Mouse (Mus musculus): Measurements from ENCODE around the gene Ttll7. TPM values are rescaled to one million over a fixed set of nuclear protein-coding genes. Genes with fewer than 3 reads are reported as not detected.

The Ttll7 gene
- polyA plus RNA-seq, 1 experiment: 5.2 TPM

GRCm38 (mm10) chr3:146820718-146821117, 31.4 kb upstream of the Ttll7 start:
- H3K4me3 ChIP-seq: no peak overlapping the region
- no peak overlapping the region for H3ac ChIP-seq (ENCODE audit: control insufficient read depth, insufficient read length)
- no peaks in the 10 kb centered on the region for H3K79me2 ChIP-seq (ENCODE audit: control insufficient read depth, insufficient read depth)
- H3K27me3 ChIP-seq (ENCODE audit: control insufficient read depth, insufficient read depth, insufficient read length): no peaks in the 10 kb centered on the region
- H3K4me2 ChIP-seq (ENCODE audit: low read depth): no peak overlapping the region
- no peak for TF ChIP-seq CEBPB (IDR thresholded peaks at IDR 0.05; ENCODE audit: insufficient read depth, poor library complexity, severe bottlenecking)
- no peak for TF ChIP-seq POLR2A (IDR thresholded peaks at IDR 0.05; ENCODE audit: insufficient read length, low read depth)
- no peak for TF ChIP-seq TCF3 (IDR thresholded peaks at IDR 0.05; ENCODE audit: insufficient read length, low read depth)
- no peak for TF ChIP-seq MAX (IDR thresholded peaks at IDR 0.05; ENCODE audit: low read depth)
- no peak for TF ChIP-seq TCF12 (IDR thresholded peaks at IDR 0.05; ENCODE audit: insufficient read depth, poor library complexity, severe bottlenecking)
- no peak for TF ChIP-seq USF1 (IDR thresholded peaks at IDR 0.05; ENCODE audit: low read depth)
- no peak for TF ChIP-seq POLR2AphosphoS2 (IDR thresholded peaks at IDR 0.05; ENCODE audit: insufficient read length, low read depth)
- TF ChIP-seq MYOG (IDR thresholded peaks at IDR 0.05; ENCODE audit: control insufficient read depth in 1 of 3, insufficient read depth in 1 of 3, insufficient read length in 2 of 3, low read depth in 2 of 3): no peak
- TF ChIP-seq MYOD1 (IDR thresholded peaks at IDR 0.05; ENCODE audit: control insufficient read depth in 1 of 3, insufficient read length in 2 of 3, low read depth in 2 of 3): no peak
- TF ChIP-seq REST (IDR thresholded peaks at IDR 0.05; ENCODE audit: insufficient read depth, insufficient read length): no peak
- no peak for TF ChIP-seq SRF (IDR thresholded peaks at IDR 0.05; ENCODE audit: control insufficient read depth, insufficient read length, low read depth)
- no peak for TF ChIP-seq E2F4 (IDR thresholded peaks at IDR 0.05; ENCODE audit: insufficient read depth)
- H3K36me3 ChIP-seq (ENCODE audit: control insufficient read depth, insufficient read depth): no peaks in the 10 kb centered on the region

DNA sequence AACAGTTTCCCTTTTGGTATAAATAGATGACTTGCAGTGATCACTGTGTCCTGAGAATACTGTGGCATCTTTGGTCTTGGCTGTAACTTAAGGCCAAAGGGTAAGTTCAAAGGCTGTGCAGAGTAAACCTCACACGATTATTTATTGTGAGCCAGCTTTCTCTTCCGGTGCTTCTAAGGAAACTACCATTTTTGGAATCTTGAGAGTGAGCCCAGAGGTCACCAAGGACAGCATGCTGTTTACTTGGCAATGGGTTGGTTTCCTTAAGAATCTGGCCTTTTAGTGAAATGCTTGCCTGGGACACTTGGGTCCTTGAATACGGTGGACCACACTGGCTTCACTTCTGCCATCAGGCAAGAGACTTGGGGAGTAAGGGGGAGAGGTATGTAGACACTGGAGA, 9.4 kb upstream of the Ttll7 start:
- H3K36me3 ChIP-seq (ENCODE audit: control insufficient read depth, insufficient read depth): no peaks in the 10 kb centered on the region
- no peak overlapping the region for H3K4me2 ChIP-seq (ENCODE audit: low read depth)
- H3K79me2 ChIP-seq (ENCODE audit: control insufficient read depth, insufficient read depth): no peaks in the 10 kb centered on the region
- no peaks in the 10 kb centered on the region for H3K27me3 ChIP-seq (ENCODE audit: control insufficient read depth, insufficient read depth, insufficient read length)
- H3K4me3 ChIP-seq: no peak overlapping the region
- no peak for TF ChIP-seq TCF3 (IDR thresholded peaks at IDR 0.05; ENCODE audit: insufficient read length, low read depth)
- no peak for TF ChIP-seq E2F4 (IDR thresholded peaks at IDR 0.05; ENCODE audit: insufficient read depth)
- TF ChIP-seq REST (IDR thresholded peaks at IDR 0.05; ENCODE audit: insufficient read depth, insufficient read length): no peak
- no peak for TF ChIP-seq SRF (IDR thresholded peaks at IDR 0.05; ENCODE audit: control insufficient read depth, insufficient read length, low read depth)
- TF ChIP-seq POLR2A (IDR thresholded peaks at IDR 0.05; ENCODE audit: insufficient read length, low read depth): no peak
- TF ChIP-seq MYOG (IDR thresholded peaks at IDR 0.05; ENCODE audit: control insufficient read depth in 1 of 3, insufficient read depth in 1 of 3, insufficient read length in 2 of 3, low read depth in 2 of 3): no peak
- no peak for TF ChIP-seq CEBPB (IDR thresholded peaks at IDR 0.05; ENCODE audit: insufficient read depth, poor library complexity, severe bottlenecking)
- TF ChIP-seq POLR2AphosphoS2 (IDR thresholded peaks at IDR 0.05; ENCODE audit: insufficient read length, low read depth): no peak
- TF ChIP-seq MAX (IDR thresholded peaks at IDR 0.05; ENCODE audit: low read depth): no peak
- TF ChIP-seq MYOD1 (IDR thresholded peaks at IDR 0.05; ENCODE audit: control insufficient read depth in 1 of 3, insufficient read length in 2 of 3, low read depth in 2 of 3): no peak
- no peak for TF ChIP-seq USF1 (IDR thresholded peaks at IDR 0.05; ENCODE audit: low read depth)
- TF ChIP-seq TCF12 (IDR thresholded peaks at IDR 0.05; ENCODE audit: insufficient read depth, poor library complexity, severe bottlenecking): no peak
- H3ac ChIP-seq (ENCODE audit: control insufficient read depth, insufficient read length): no peak overlapping the region

GRCm38 (mm10) chr3:146843470-146843869, 8.7 kb upstream of the Ttll7 start:
- no peak overlapping the region for H3K4me3 ChIP-seq
- H3ac ChIP-seq (ENCODE audit: control insufficient read depth, insufficient read length): no peak overlapping the region
- no peaks in the 10 kb centered on the region for H3K79me2 ChIP-seq (ENCODE audit: control insufficient read depth, insufficient read depth)
- TF ChIP-seq SRF (IDR thresholded peaks at IDR 0.05; ENCODE audit: control insufficient read depth, insufficient read length, low read depth) (no peak), POLR2A (IDR thresholded peaks at IDR 0.05; ENCODE audit: insufficient read length, low read depth) (no peak), MYOD1 (IDR thresholded peaks at IDR 0.05; ENCODE audit: control insufficient read depth in 1 of 3, insufficient read length in 2 of 3, low read depth in 2 of 3) (no peak), REST (IDR thresholded peaks at IDR 0.05; ENCODE audit: insufficient read depth, insufficient read length) (no peak), TCF12 (IDR thresholded peaks at IDR 0.05; ENCODE audit: insufficient read depth, poor library complexity, severe bottlenecking) (no peak), MAX (IDR thresholded peaks at IDR 0.05; ENCODE audit: low read depth) (no peak)
- no peaks in the 10 kb centered on the region for H3K27me3 ChIP-seq (ENCODE audit: control insufficient read depth, insufficient read depth, insufficient read length)
- no peak overlapping the region for H3K4me2 ChIP-seq (ENCODE audit: low read depth)
- no peaks in the 10 kb centered on the region for H3K36me3 ChIP-seq (ENCODE audit: control insufficient read depth, insufficient read depth)

- Histone ChIP-seq H3K79me2 (ENCODE audit: control insufficient read depth, insufficient read depth) (no peaks in the 10 kb centered on the region), H3K36me3 (ENCODE audit: control insufficient read depth, insufficient read depth) (no peaks in the 10 kb centered on the region), H3ac (ENCODE audit: control insufficient read depth, insufficient read length) (no peak overlapping the region), H3K4me3 (no peak overlapping the region), H3K27me3 (ENCODE audit: control insufficient read depth, insufficient read depth, insufficient read length) (no peaks in the 10 kb centered on the region), H3K4me2 (ENCODE audit: low read depth) (no peak overlapping the region)
- TF ChIP-seq TCF12 (IDR thresholded peaks at IDR 0.05; ENCODE audit: insufficient read depth, poor library complexity, severe bottlenecking) (no peak), REST (IDR thresholded peaks at IDR 0.05; ENCODE audit: insufficient read depth, insufficient read length) (no peak), MYOD1 (IDR thresholded peaks at IDR 0.05; ENCODE audit: control insufficient read depth in 1 of 3, insufficient read length in 2 of 3, low read depth in 2 of 3) (no peak), USF1 (IDR thresholded peaks at IDR 0.05; ENCODE audit: low read depth) (no peak), POLR2A (IDR thresholded peaks at IDR 0.05; ENCODE audit: insufficient read length, low read depth) (no peak), CEBPB (IDR thresholded peaks at IDR 0.05; ENCODE audit: insufficient read depth, poor library complexity, severe bottlenecking) (no peak), MYOG (IDR thresholded peaks at IDR 0.05; ENCODE audit: control insufficient read depth in 1 of 3, insufficient read depth in 1 of 3, insufficient read length in 2 of 3, low read depth in 2 of 3) (no peak), E2F4 (IDR thresholded peaks at IDR 0.05; ENCODE audit: insufficient read depth) (no peak), SRF (IDR thresholded peaks at IDR 0.05; ENCODE audit: control insufficient read depth, insufficient read length, low read depth) (no peak), MAX (IDR thresholded peaks at IDR 0.05; ENCODE audit: low read depth) (no peak), POLR2AphosphoS2 (IDR thresholded peaks at IDR 0.05; ENCODE audit: insufficient read length, low read depth) (no peak), TCF3 (IDR thresholded peaks at IDR 0.05; ENCODE audit: insufficient read length, low read depth) (no peak)
Measured at GRCm38 (mm10) chr3:146846237-146846636, 5.9 kb upstream of the Ttll7 start.

All from myocyte (in vitro differentiated cells).